Mouse (Mus musculus) kidney, postnatal 14 days (tissue): ENCODE data around the gene Cnot2.
A peak's percentile ranks its signal among the peaks of the same experiment; 100 is the strongest.

ENCODE experiments used
- DNase-seq: peaks from one replicate; pipeline ENCODE4 v3.0.0; 2022; ENCODE audit warnings: mixed read lengths

The Cnot2 gene

GRCm38 (mm10) chr10:116473759-116474549 lies 107.4 kb downstream of the Cnot2 start, which contains the start of gene Kcnmb4:
Gene Kcnmb4, minus strand, starts transcription at chr10:116473878.
- peak; percentile 30 for DNase-seq

- DNase-seq: peak; percentile 24
These were observed 108.1 kb downstream of the Cnot2 start for GRCm38 (mm10) chr10:116473071-116473758.

- DNase-seq: no peak
These were observed 108.7 kb downstream of the Cnot2 start for GRCm38 (mm10) chr10:116472579-116472978.

GRCm38 (mm10) chr10:116470306-116470925 lies 110.9 kb downstream of the Cnot2 start:
- DNase-seq: no peak

GRCm38 (mm10) chr10:116468094-116468493 lies 113.2 kb downstream of the Cnot2 start:
- no peak for DNase-seq

GRCm38 (mm10) chr10:116463753-116464345 lies 117.5 kb downstream of the Cnot2 start:
- DNase-seq: no peak

GRCm38 (mm10) chr10:116461443-116461842 lies 119.9 kb downstream of the Cnot2 start:
- no peak for DNase-seq

- DNase-seq: no peak
These were observed 122.5 kb downstream of the Cnot2 start for GRCm38 (mm10) chr10:116458786-116459185.

- DNase-seq: no peak
These were observed 128.5 kb downstream of the Cnot2 start for GRCm38 (mm10) chr10:116452771-116453170.

- no peak for DNase-seq
These were observed 130.7 kb downstream of the Cnot2 start for GRCm38 (mm10) chr10:116450621-116451020.

GRCm38 (mm10) chr10:116448166-116448565 lies 133.1 kb downstream of the Cnot2 start:
- no peak for DNase-seq

- DNase-seq: no peak
These were observed 134.1 kb downstream of the Cnot2 start for GRCm38 (mm10) chr10:116447176-116447575.

- DNase-seq: no peak
These were observed 135.3 kb downstream of the Cnot2 start for GRCm38 (mm10) chr10:116446040-116446439.

GRCm38 (mm10) chr10:116444826-116445225 lies 136.5 kb downstream of the Cnot2 start:
- DNase-seq: no peak

GRCm38 (mm10) chr10:116444371-116444770 lies 136.9 kb downstream of the Cnot2 start:
- no peak for DNase-seq

- DNase-seq: no peak
These were observed 140.4 kb downstream of the Cnot2 start for GRCm38 (mm10) chr10:116440946-116441345.

GRCm38 (mm10) chr10:116440088-116440487 lies 141.2 kb downstream of the Cnot2 start:
- no peak for DNase-seq

GRCm38 (mm10) chr10:116435455-116435854 lies 145.9 kb downstream of the Cnot2 start:
- no peak for DNase-seq
